Mouse (Mus musculus): Measurements from ENCODE around the gene Mfn1.

Mfn1 gene

GRCm38 (mm10) chr3:32529303-32529898 is at the start of gene Mfn1:
TSS of gene Mfn1 (plus strand) at chr3:32529465.
- peak; percentile 89 to 91 for DNase-seq (ENCODE audit: low spot score in 2 of 2)

DNA sequence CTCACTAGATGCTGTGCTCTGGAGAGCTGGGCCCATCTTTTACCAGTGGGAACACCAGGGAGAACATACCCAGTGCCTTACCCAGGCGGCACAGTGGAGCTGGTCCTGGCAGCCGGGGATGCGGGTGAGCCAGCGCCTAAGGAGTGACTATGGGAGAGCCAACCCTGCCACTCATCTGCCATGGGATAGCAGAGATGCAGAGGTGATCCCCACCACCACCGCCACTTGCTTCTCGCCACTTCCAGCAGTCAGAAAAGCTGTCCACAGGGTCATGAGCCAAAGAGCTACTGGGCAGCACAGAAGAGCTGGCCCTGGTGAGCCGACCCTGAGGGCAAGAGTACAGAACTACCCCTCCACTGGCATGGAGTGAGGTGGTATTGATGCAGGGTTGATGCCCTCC is 49.3 kb upstream of the Mfn1 start:
- no peak for DNase-seq (ENCODE audit: low spot score in 2 of 2)

DNA sequence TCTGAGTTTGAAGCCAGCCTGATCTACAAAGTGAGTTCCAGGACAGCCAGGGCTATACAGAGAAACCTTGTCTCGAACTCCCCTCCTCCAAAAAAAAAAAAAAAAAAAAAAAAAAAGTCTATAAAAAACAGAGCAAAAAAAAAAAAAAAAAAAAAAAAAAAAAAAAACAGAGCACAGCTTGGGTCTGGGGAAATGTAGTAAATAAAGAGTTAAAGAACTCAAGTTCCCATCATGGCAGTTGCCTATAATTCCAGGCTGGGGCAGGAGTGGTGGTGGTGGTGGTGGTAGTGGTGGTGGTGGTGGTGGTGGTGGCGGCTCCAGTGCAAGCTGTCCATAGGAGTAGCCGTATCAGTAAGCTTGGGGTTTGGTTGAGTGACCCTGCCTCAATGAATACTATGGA is 46.2 kb upstream of the Mfn1 start:
- no peak for DNase-seq (ENCODE audit: low spot score in 2 of 2)

GRCm38 (mm10) chr3:32486543-32486942 is 42.7 kb upstream of the Mfn1 start:
- no peak for DNase-seq (ENCODE audit: low spot score in 2 of 2)

- DNase-seq (ENCODE audit: low spot score in 2 of 2): no peak
These were observed 41.1 kb upstream of the Mfn1 start for GRCm38 (mm10) chr3:32488172-32488571.

- no peak for DNase-seq (ENCODE audit: low spot score in 2 of 2)
These were observed 39.0 kb upstream of the Mfn1 start for GRCm38 (mm10) chr3:32490076-32490927.

DNA sequence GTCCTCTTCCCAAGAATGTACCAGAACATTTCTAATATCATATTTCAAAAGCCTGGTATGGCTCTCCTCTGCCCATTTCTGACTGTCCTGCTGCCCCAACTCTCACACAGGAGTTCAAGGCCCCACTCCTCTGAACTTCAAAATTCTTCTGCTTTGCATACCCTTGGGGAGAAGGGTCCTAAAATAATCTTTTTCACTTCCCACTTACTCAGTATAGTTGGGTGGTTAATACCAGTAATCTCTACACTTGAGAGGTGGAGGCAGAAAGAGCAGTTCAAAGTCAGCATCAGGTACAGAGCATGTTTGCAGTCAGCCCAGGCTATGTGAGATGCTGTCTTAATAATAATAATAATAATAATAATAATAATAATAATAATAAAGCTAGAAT is 38.3 kb upstream of the Mfn1 start:
- DNase-seq (ENCODE audit: low spot score in 2 of 2): no peak

- DNase-seq (ENCODE audit: low spot score in 2 of 2): no peak
These were observed 36.9 kb upstream of the Mfn1 start, which contains the start of gene Kcnmb3 for GRCm38 (mm10) chr3:32492097-32493090. TSS of gene Kcnmb3 (minus strand) at chr3:32492231.

DNA sequence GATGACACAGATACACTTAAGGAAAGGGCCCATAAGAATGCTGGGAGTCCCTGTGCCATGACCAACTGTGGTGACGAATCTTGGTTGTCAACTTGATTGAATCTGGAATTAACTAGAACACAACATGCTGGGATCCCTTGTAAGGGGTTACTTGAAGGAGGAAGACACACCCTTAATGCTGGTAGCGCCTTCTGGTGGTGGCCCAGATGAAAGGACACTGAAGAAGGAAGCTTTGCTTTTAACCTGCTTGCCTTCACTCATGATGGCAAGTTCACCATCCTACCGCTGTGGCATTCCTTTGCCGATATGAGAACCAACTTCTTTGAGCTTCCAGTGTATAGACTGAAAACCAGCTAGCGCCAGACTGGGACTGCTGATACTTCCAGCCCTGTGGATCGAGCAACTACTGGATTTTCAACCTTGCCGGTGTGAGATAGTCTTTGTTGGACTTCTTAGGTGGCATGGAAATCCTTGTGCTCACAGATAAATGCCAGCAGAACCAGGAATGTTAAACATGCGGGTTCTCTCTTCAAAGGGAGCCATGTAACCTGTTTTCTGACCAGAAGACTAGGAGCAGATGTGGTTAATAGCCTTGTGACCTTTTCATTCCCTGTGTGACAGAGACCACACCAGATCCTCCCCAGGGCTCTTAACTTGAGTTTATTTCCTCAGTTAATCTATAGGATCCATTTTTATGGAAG is 34.7 kb upstream of the Mfn1 start:
- DNase-seq (ENCODE audit: low spot score in 2 of 2): no peak

DNA sequence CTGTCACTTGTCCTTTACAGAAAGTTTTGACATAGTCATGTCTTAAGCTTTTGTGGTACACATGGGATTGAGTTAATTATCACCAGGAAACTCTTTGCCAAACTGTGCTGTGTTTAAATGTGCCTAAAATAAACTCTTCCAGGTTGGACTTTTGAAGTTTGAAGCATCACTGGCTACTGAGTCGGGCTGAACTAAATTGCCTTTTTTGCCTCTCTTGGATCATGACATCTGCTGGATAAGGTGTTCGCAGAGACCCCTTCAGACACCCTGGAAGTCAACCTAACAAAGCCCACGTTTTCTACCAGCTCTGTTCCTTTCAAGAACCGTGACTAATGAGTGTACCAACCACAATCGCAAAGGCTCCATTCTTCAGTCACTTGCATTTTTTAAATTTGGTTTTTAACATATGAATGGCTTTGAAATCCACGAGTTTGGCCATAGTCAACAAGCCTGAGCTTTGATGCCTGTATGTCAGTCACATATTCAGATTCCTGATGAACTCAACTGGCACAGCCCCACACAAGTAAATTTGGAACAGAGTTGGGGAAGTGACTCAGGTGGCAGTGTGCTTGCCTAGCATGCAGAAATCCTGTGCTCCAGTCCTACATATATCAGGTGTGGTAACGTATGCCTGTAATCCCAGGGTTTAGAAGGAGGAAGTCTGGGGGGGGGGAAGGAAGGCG is 34.0 kb upstream of the Mfn1 start:
- DNase-seq (ENCODE audit: low spot score in 2 of 2): no peak

DNA sequence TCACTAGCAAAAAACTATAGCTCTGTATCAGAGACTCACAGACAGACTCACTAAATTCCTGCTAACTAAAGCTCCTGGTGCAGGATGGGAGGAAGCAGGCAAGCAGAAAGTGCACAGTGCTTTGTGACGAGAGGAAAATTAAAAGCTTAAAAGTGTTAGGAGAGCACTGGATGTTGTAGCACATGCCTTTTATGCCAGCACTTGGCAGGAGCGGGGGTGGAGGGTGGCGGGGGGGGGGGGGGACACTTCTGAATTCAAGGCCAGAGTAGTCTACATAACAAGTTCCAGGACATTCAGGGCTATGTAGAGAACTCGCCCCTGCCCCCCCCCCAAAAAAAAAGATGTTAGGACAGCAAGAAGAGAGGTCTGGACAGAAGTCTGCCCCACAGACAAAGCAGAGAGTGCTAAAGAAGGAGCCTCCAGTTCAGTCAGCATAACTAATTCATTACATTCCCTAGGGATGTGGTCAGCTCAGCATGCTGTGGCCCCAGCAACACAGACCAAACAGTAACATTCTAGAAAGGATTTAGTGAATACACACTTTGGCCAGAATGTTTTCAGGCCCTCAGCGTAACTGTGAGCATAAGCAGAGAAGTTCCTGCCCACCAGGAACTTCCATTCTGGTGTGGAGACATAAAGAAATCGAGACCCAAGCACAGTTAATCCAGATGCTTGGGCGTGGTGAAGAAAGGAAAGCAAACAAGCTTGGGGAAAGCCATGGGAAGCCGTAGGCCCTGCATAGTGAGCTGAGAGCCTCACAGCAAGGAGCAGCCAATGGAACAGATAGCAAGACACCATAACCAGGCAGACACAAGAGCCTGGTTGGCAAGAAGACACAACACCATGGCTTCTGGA is 33.2 kb upstream of the Mfn1 start:
- DNase-seq (ENCODE audit: low spot score in 2 of 2): no peak

DNA sequence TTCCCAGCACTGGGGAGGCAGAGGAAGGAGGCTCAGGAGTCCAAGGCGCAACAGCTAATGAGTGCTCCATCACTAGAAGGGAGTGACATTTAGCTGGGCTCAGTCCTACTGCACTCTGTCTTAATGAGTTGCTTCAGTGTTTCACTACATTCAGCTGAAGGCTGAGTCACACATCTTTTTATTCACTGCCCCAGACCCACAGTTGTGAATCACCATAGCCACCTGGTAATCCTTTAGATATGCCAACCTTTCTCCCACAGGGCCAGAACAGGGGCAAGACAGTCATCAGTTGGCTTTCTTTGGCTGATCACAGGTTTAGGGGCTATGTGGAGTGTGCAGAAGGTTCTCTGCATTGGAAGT is 32.6 kb upstream of the Mfn1 start:
- no peak for DNase-seq (ENCODE audit: low spot score in 2 of 2)

GRCm38 (mm10) chr3:32500346-32500745 is 28.9 kb upstream of the Mfn1 start:
- no peak for DNase-seq (ENCODE audit: low spot score in 2 of 2)

GRCm38 (mm10) chr3:32505841-32506240 is 23.4 kb upstream of the Mfn1 start:
- DNase-seq (ENCODE audit: low spot score in 2 of 2): no peak

- DNase-seq (ENCODE audit: low spot score in 2 of 2): no peak
These were observed 22.7 kb upstream of the Mfn1 start for GRCm38 (mm10) chr3:32506366-32507225.

GRCm38 (mm10) chr3:32508666-32509324 is 20.5 kb upstream of the Mfn1 start:
- DNase-seq (ENCODE audit: low spot score in 2 of 2): peak; percentile 54 to 64

DNA sequence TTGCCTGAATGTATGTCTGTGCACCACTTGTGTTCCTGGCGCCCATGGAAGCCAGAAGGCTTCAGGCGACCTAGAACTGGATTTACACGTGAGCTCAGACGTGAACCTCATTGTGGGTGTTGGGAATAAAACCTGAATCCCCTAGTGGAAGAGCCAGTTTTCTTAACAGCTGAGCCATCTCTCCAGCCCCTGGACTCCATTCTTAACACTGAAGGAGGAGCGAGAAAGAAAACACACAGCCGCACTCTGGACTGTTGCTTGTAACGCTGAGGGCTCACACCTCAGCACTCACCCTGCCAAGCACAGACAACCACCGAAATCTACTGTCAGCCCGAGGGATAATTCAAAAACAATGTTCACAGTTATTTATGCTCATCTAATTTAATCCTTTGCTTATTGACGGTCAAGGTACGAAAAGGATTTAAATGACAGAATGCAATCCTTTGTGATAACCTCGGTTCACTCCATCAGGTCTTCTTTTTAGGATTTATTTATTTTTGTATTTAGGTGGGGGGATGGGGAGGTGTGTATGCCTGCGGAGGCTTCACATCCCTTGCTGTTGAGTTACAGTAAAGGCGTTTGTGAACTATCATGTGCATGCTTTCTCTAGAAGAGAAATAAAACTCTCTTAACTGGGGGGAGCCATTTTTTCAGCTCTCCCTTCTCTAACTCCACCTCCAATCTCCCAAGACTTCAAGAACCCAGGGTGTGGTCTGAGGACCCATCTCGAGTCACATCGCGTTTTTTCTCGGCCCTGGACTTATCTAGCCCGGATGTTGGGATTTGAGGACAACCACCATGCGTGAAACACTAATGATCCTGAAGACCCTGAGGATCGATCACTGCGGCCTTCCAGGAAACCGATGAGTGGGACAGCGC is 19.5 kb upstream of the Mfn1 start, which contains the start of gene Zfp639:
Gene Zfp639 (plus strand): TSS at position 764 of the 879 bp plus-strand sequence.
- DNase-seq (ENCODE audit: low spot score in 2 of 2): no peak

Measured in frontal cortex, postnatal 10 days (tissue).